Mouse (Mus musculus): ENCODE results near the gene Bbip1. TPM values are rescaled to one million over a fixed set of nuclear protein-coding genes. Genes with fewer than 3 reads are reported as not detected.
A peak's percentile ranks its signal among the peaks of the same experiment; 100 is the strongest.

The Bbip1 gene
- total and polyA plus RNA-seq, 3 experiments = 38.8 to 95.7 (median 41.0) TPM

- H3K9me3 ChIP-seq (replicated peaks; ENCODE audit: low read length) = no peaks in the 10 kb centered on the region
- no peak overlapping the region for H3K9ac ChIP-seq (ENCODE audit: insufficient read depth, low read depth)
- H3K79me2 ChIP-seq (replicated peaks; ENCODE audit: control insufficient read depth, extremely low read depth, insufficient read depth, poor library complexity, severe bottlenecking) = 0 out of 2 replicates have a peak, but pooled peaks cover 3% of the 10 kb centered on the region
- H3K27me3 ChIP-seq (replicated peaks) = no peaks in the 10 kb centered on the region
- no peak overlapping the region for H3K4me3 ChIP-seq (replicated peaks in 1 of 3; ENCODE audit: low read depth in 2 of 3, low read length in 2 of 3, poor library complexity in 1 of 3)
- H3K4me2 ChIP-seq (ENCODE audit: insufficient read depth, low read depth, poor library complexity, severe bottlenecking) = no peak overlapping the region
- H3K27ac ChIP-seq (ENCODE audit: insufficient read depth, low read depth) = no peak overlapping the region
- peaks cover 0 to 13% of the 10 kb centered on the region in 2 experiments; a peak in 1 of 4 replicates for H3K4me1 ChIP-seq (ENCODE audit: control insufficient read depth in 1 of 2, insufficient read depth in 2 of 2)
- peaks cover 3 to 14% of the 10 kb centered on the region in 2 experiments for H3K36me3 ChIP-seq (replicated peaks in 1 of 2; ENCODE audit: control insufficient read depth in 1 of 2, insufficient read depth in 1 of 2, low read length in 1 of 2)
- in situ Hi-C loops (cut with MboI; ENCODE audit: low pct_ligation_motif_present, low pct_unique_long_range_greater_than_20kb, low sequenced_read_pairs) (no loop called here), dilution Hi-C loops (cut with MboI; ENCODE audit: extremely low pct_ligation_motif_present, extremely low pct_unique_long_range_greater_than_20kb, low sequenced_read_pairs) (no loop called here)
- TF ChIP-seq ELF1 (IDR thresholded peaks at IDR 0.05; ENCODE audit: low read depth, low read length) (no peak), MYC (IDR thresholded peaks at IDR 0.05; ENCODE audit: low read depth, low read length) (no peak), EP300 (IDR thresholded peaks at IDR 0.05; ENCODE audit: low read length) (no peak), PAX5 (IDR thresholded peaks at IDR 0.05; ENCODE audit: low read length) (no peak), JUND (conservative IDR thresholded peaks at IDR 0.05; ENCODE audit: low read depth, low read length) (no peak), E2F4 (IDR thresholded peaks at IDR 0.05; ENCODE audit: insufficient replicate concordance, low read depth, low read length) (no peak), MXI1 (IDR thresholded peaks at IDR 0.05; ENCODE audit: low read depth, low read length) (no peak), NELFE (IDR thresholded peaks at IDR 0.05; ENCODE audit: low read depth, low read length) (no peak), TBP (conservative IDR thresholded peaks at IDR 0.05; ENCODE audit: low read depth, low read length) (no peak), ETS1 (conservative IDR thresholded peaks at IDR 0.05; ENCODE audit: low read depth, low read length) (no peak), NRF1 (IDR thresholded peaks at IDR 0.05; ENCODE audit: low read depth, low read length) (no peak), IRF4 (IDR thresholded peaks at IDR 0.05; ENCODE audit: low read depth, low read length) (no peak)
- no peak for DNase-seq (ENCODE audit: extremely low read depth)
Observed at GRCm38 (mm10) chr19:53984628-53985027, 40.2 kb upstream of the Bbip1 start.

GRCm38 (mm10) chr19:53983336-53983735, 38.9 kb upstream of the Bbip1 start:
- Histone ChIP-seq H3K9ac (ENCODE audit: insufficient read depth, low read depth) (no peak overlapping the region), H3K79me2 (replicated peaks; ENCODE audit: control insufficient read depth, extremely low read depth, insufficient read depth, poor library complexity, severe bottlenecking) (0 out of 2 replicates have a peak, but pooled peaks cover 3% of the 10 kb centered on the region), H3K4me2 (ENCODE audit: insufficient read depth, low read depth, poor library complexity, severe bottlenecking) (no peak overlapping the region), H3K27me3 (replicated peaks) (no peaks in the 10 kb centered on the region), H3K4me1 (ENCODE audit: control insufficient read depth in 1 of 2, insufficient read depth in 2 of 2) (peaks cover 0 to 12% of the 10 kb centered on the region in 2 experiments; a peak in 1 of 4 replicates), H3K27ac (ENCODE audit: insufficient read depth, low read depth) (no peak overlapping the region), H3K9me3 (replicated peaks; ENCODE audit: low read length) (no peaks in the 10 kb centered on the region), H3K36me3 (replicated peaks in 1 of 2; ENCODE audit: control insufficient read depth in 1 of 2, insufficient read depth in 1 of 2, low read length in 1 of 2) (peaks cover 3 to 10% of the 10 kb centered on the region in 2 experiments), H3K4me3 (replicated peaks in 1 of 3; ENCODE audit: low read depth in 2 of 3, low read length in 2 of 3, poor library complexity in 1 of 3) (no peak overlapping the region)
- TF ChIP-seq JUND (conservative IDR thresholded peaks at IDR 0.05; ENCODE audit: low read depth, low read length) = no peak
- peak; percentile 52 for TF ChIP-seq SMC3 (IDR thresholded peaks at IDR 0.05; ENCODE audit: low read depth, low read length)
- peak in 1 of 2 experiments; percentile 58; a peak in 2 of 4 replicates for TF ChIP-seq CTCF (conservative IDR thresholded peaks at IDR 0.05 in 1 of 2, IDR thresholded peaks at IDR 0.05 in 1 of 2; ENCODE audit: low read depth in 2 of 2, low read length in 2 of 2)
- TF ChIP-seq BHLHE40 (IDR thresholded peaks at IDR 0.05; ENCODE audit: low read depth, low read length) = no peak
- TF ChIP-seq ZMIZ1 (IDR thresholded peaks at IDR 0.05; ENCODE audit: low read depth, low read length) = no peak
- no peak for TF ChIP-seq TCF12 (IDR thresholded peaks at IDR 0.05; ENCODE audit: low read depth, low read length)
- peak; percentile 53 for TF ChIP-seq RAD21 (IDR thresholded peaks at IDR 0.05; ENCODE audit: low read depth, low read length)
- dilution Hi-C loops (cut with MboI; ENCODE audit: extremely low pct_ligation_motif_present, extremely low pct_unique_long_range_greater_than_20kb, low sequenced_read_pairs) = no loop called here
- in situ Hi-C loops (cut with MboI; ENCODE audit: low pct_ligation_motif_present, low pct_unique_long_range_greater_than_20kb, low sequenced_read_pairs) = no loop called here
- DNase-seq (ENCODE audit: extremely low read depth) = peak; percentile 19

All from CH12.LX (cell line).